Mouse (Mus musculus) limb, embryonic 11.5 days (tissue): ENCODE data around the gene Bex3. TPM values are rescaled to one million over a fixed set of nuclear protein-coding genes. Genes with fewer than 3 reads are reported as not detected.
"Not testable (repeated sequence)": the region's sequence is repeated elsewhere in the genome, so short reads cannot be mapped to it uniquely, and the experiment has no call there.

Experiments
- ATAC-seq: fragments of 200-750 bp; cut with Nextera tagmentation; 2 replicates; pipeline ENCODE4 v1.8.0; 2017; ENCODE audit warnings: low read depth; ENCODE audit not compliant: insufficient number of reproducible peaks, low FRiP score, low TSS enrichment
- DNase-seq: peaks from one replicate; pipeline ENCODE4 v3.0.0-alpha.2; 2015; ENCODE audit warnings: low spot score
- H3K27ac ChIP-seq: fragments of 300-500 bp; sonication (generic); replicated peaks from 2 replicates; pipeline ENCODE4 v1.5.1; 2014; ENCODE audit warnings: low read depth, mild to moderate bottlenecking, low read length
- H3K27me3 ChIP-seq: fragments of 300-500 bp; sonication (generic); 2 replicates; pipeline ENCODE4 v1.6.1; 2014; ENCODE audit warnings: mild to moderate bottlenecking, low read length, mixed read lengths; ENCODE audit not compliant: control insufficient read depth, insufficient read depth
- H3K36me3 ChIP-seq: fragments of 300-500 bp; sonication (generic); 2 replicates; pipeline ENCODE4 v1.6.1; 2014; ENCODE audit warnings: mild to moderate bottlenecking, low read length, moderate library complexity, mixed read lengths; ENCODE audit not compliant: control insufficient read depth, insufficient read depth
- H3K4me1 ChIP-seq: fragments of 300-500 bp; sonication (generic); 2 replicates; pipeline ENCODE4 v1.6.1; 2014; ENCODE audit warnings: low read length, mixed read lengths; ENCODE audit not compliant: control insufficient read depth, insufficient read depth
- H3K4me2 ChIP-seq: fragments of 300-500 bp; sonication (generic); 2 replicates; pipeline ENCODE4 v1.6.1; 2014; ENCODE audit warnings: low read depth, mild to moderate bottlenecking, moderate library complexity; ENCODE audit not compliant: severe bottlenecking
- H3K4me3 ChIP-seq: fragments of 300-500 bp; sonication (generic); 2 replicates; pipeline ENCODE4 v1.5.1; 2014; ENCODE audit warnings: low read depth, low read length
- H3K9ac ChIP-seq: fragments of 300-500 bp; sonication (generic); 2 replicates; pipeline ENCODE4 v1.6.1; 2014; ENCODE audit warnings: mild to moderate bottlenecking, low read length
- H3K9me3 ChIP-seq: fragments of 300-500 bp; sonication (generic); 2 replicates; pipeline ENCODE4 v1.6.1; 2016; ENCODE audit warnings: low read length; ENCODE audit not compliant: control insufficient read depth
- WGBS: fragments of 180-500 bp; shearing (Covaris S2); extraction: QIAGEN DNeasy Blood & Tissue Kit; methylation state at CpG from one replicate; pipeline ENCODE4 v1.1.7; 2014; 5-methylcytosine and 5-hydroxymethylcytosine counted together
- polyA plus RNA-seq: library from polyadenylated mRNA; unstranded; fragments of >200 nt; fragmentation: Nextera tagmentation; extraction: Ambion mirVana; gene quantifications from 2 replicates; pipeline ENCODE4 v1.2.1, GENCODE M21; 2014

Gene Bex3
- polyA plus RNA-seq, 1 experiment from 2014 or later = 702 TPM

- H3K9ac ChIP-seq = no peak overlapping the region
- WGBS = 73% methylated on average over 7 of the region's 7 CpGs
- H3K4me2 ChIP-seq = no peak overlapping the region
- no peak for ATAC-seq
- H3K4me3 ChIP-seq = no peak overlapping the region
- no peaks in the 10 kb centered on the region for H3K36me3 ChIP-seq
- DNase-seq = no peak
- no peak overlapping the region for H3K27ac ChIP-seq
- no peaks in the 10 kb centered on the region for H3K9me3 ChIP-seq
- no peaks in the 10 kb centered on the region for H3K27me3 ChIP-seq
- no peaks in the 10 kb centered on the region for H3K4me1 ChIP-seq
These were observed 20.4 kb upstream of the Bex3 start for GRCm38 (mm10) chrX:136249671-136250070.

GRCm38 (mm10) chrX:136252023-136252729, 17.9 kb upstream of the Bex3 start:
- DNase-seq (no peak), ATAC-seq (no peak)
- Histone ChIP-seq H3K27ac (no peak overlapping the region), H3K36me3 (no peaks in the 10 kb centered on the region), H3K9ac (no peak overlapping the region), H3K4me1 (no peaks in the 10 kb centered on the region), H3K4me2 (no peak overlapping the region), H3K27me3 (no peaks in the 10 kb centered on the region), H3K9me3 (no peaks in the 10 kb centered on the region), H3K4me3 (no peak overlapping the region)
- 55% methylated on average over 6 of the region's 6 CpGs for WGBS

GRCm38 (mm10) chrX:136267720-136268119, 2.3 kb upstream of the Bex3 start:
- Histone ChIP-seq H3K27me3 (0 out of 2 replicates have a peak, but pooled peaks cover 2% of the 10 kb centered on the region), H3K4me1 (0 out of 2 replicates have a peak, but pooled peaks cover 3% of the 10 kb centered on the region), H3K9me3 (no peaks in the 10 kb centered on the region), H3K4me2 (no peak overlapping the region), H3K27ac (no peak overlapping the region), H3K4me3 (no peak overlapping the region), H3K9ac (no peak overlapping the region), H3K36me3 (no peaks in the 10 kb centered on the region)
- WGBS = 67% methylated on average over 5 of the region's 5 CpGs
- DNase-seq (no peak), ATAC-seq (no peak)

- Histone ChIP-seq H3K36me3 (no peaks in the 10 kb centered on the region), H3K4me2 (no peak overlapping the region), H3K4me1 (0 out of 2 replicates have a peak, but pooled peaks cover 3% of the 10 kb centered on the region), H3K9ac (no peak overlapping the region), H3K27ac (no peak overlapping the region), H3K9me3 (no peaks in the 10 kb centered on the region), H3K4me3 (no peak overlapping the region), H3K27me3 (0 out of 2 replicates have a peak, but pooled peaks cover 2% of the 10 kb centered on the region)
- no peak for DNase-seq
- 51% methylated on average over 4 of the region's 4 CpGs for WGBS
- ATAC-seq = no peak
These were observed 1.9 kb upstream of the Bex3 start for GRCm38 (mm10) chrX:136268173-136268572.

- H3K9me3 ChIP-seq, H3K27ac ChIP-seq, DNase-seq, H3K36me3 ChIP-seq, H3K27me3 ChIP-seq, H3K4me1 ChIP-seq: not testable (repeated sequence)
- WGBS = 25% methylated on average over 14 of the region's 60 CpGs
- Histone ChIP-seq H3K9ac (peak overlapping the region; percentile 17; the same call in 1 of the 2 replicates), H3K4me2 (peak overlapping the region; percentile 41), H3K4me3 (peak overlapping the region; percentile 33)
- peak; percentile 40 for ATAC-seq
These were observed 499 bp downstream of the Bex3 start for GRCm38 (mm10) chrX:136270393-136271111.

- Histone ChIP-seq H3K9me3 (no peaks in the 10 kb centered on the region), H3K4me3 (no peak overlapping the region), H3K27ac (no peak overlapping the region), H3K4me1 (0 out of 2 replicates have a peak, but pooled peaks cover 3% of the 10 kb centered on the region), H3K4me2 (no peak overlapping the region), H3K36me3 (no peaks in the 10 kb centered on the region), H3K27me3 (0 out of 2 replicates have a peak, but pooled peaks cover 2% of the 10 kb centered on the region), H3K9ac (no peak overlapping the region)
- no peak for DNase-seq
- 24% methylated on average over 3 of the region's 3 CpGs for WGBS
- ATAC-seq = no peak
These were observed 4.5 kb downstream of the Bex3 start for GRCm38 (mm10) chrX:136274542-136274941.

GRCm38 (mm10) chrX:136275386-136275785, 5.3 kb downstream of the Bex3 start:
- Histone ChIP-seq H3K27me3 (0 out of 2 replicates have a peak, but pooled peaks cover 2% of the 10 kb centered on the region), H3K4me3 (no peak overlapping the region), H3K9ac (no peak overlapping the region), H3K27ac (no peak overlapping the region), H3K36me3 (no peaks in the 10 kb centered on the region), H3K4me1 (0 out of 2 replicates have a peak, but pooled peaks cover 3% of the 10 kb centered on the region), H3K9me3 (no peaks in the 10 kb centered on the region), H3K4me2 (no peak overlapping the region)
- ATAC-seq = no peak
- DNase-seq = no peak
- 43% methylated on average over 3 of the region's 3 CpGs for WGBS

GRCm38 (mm10) chrX:136277577-136277976, 7.5 kb downstream of the Bex3 start:
- ATAC-seq = no peak
- Histone ChIP-seq H3K36me3 (no peaks in the 10 kb centered on the region), H3K4me2 (no peak overlapping the region), H3K4me3 (no peak overlapping the region), H3K9me3 (no peaks in the 10 kb centered on the region), H3K27me3 (no peaks in the 10 kb centered on the region), H3K27ac (no peak overlapping the region), H3K9ac (no peak overlapping the region), H3K4me1 (no peaks in the 10 kb centered on the region)
- 80% methylated on average over 7 of the region's 7 CpGs for WGBS
- DNase-seq = no peak
